Mouse (Mus musculus): ENCODE results near the gene Adamts20. TPM values are rescaled to one million over a fixed set of nuclear protein-coding genes. Genes with fewer than 3 reads are reported as not detected.

Gene Adamts20
- total and polyA plus RNA-seq, 3 experiments = 0.05 TPM; not detected in 2

Other genes with a start within 250 kb of the Adamts20 start
- gene Pus7l, start 78.1 kb upstream of the Adamts20 start, total RNA-seq (2014; fragmentation: Nextera tagmentation) = 19.2 and 20.0 TPM in 2 replicates
- 11.6 and 11.7 TPM in 2 replicates for gene Pus7l, start 78.1 kb upstream of the Adamts20 start, total RNA-seq (2017)
- 4.9 and 5.6 TPM in 2 replicates for gene Pus7l, start 78.1 kb upstream of the Adamts20 start, polyA plus RNA-seq (2012)
- 10.4 and 15.5 TPM in 2 replicates for gene Irak4, start 78.2 kb upstream of the Adamts20 start, total RNA-seq (2014; fragmentation: Nextera tagmentation)
- gene Irak4, start 78.2 kb upstream of the Adamts20 start, total RNA-seq (2017) = 14.5 and 15.0 TPM in 2 replicates
- gene Irak4, start 78.2 kb upstream of the Adamts20 start, polyA plus RNA-seq (2012) = 6.2 and 7.9 TPM in 2 replicates
- gene Twf1, start 124.5 kb upstream of the Adamts20 start, total RNA-seq (2014; fragmentation: Nextera tagmentation) = 45.6 and 47.5 TPM in 2 replicates
- 25.4 and 28.9 TPM in 2 replicates for gene Twf1, start 124.5 kb upstream of the Adamts20 start, total RNA-seq (2017)
- 3.9 and 6.6 TPM in 2 replicates for gene Twf1, start 124.5 kb upstream of the Adamts20 start, polyA plus RNA-seq (2012)
- not detected in 2 replicates for gene Tmem117, start 163.8 kb upstream of the Adamts20 start, total RNA-seq (2014; fragmentation: Nextera tagmentation)
- gene Tmem117, start 163.8 kb upstream of the Adamts20 start, total RNA-seq (2017) = 0.16 and 0.29 TPM in 2 replicates
- gene Tmem117, start 163.8 kb upstream of the Adamts20 start, polyA plus RNA-seq (2012) = not detected in 2 replicates